Mouse (Mus musculus) left cerebral cortex, adult 18-20 months (tissue): ENCODE data around the gene Tmem120b. TPM values are rescaled to one million over a fixed set of nuclear protein-coding genes. Genes with fewer than 3 reads are reported as not detected.
"Not testable (repeated sequence)": the region's sequence is repeated elsewhere in the genome, so short reads cannot be mapped to it uniquely, and the experiment has no call there.

Experiments
- DNase-seq, 2 experiments: peaks; one replicate each; pipeline ENCODE4 v3.0.0; 2021 to 2022; ENCODE audit warnings: low spot score in 2 of 2, mixed read lengths in 1 of 2
- total RNA-seq, 2 experiments: library from RNA; stranded (reverse); gene quantifications; 2 replicates each; pipeline ENCODE4 v1.2.3; 2021

Tmem120b gene
- total RNA-seq, 2 experiments from 2014 or later: 13.2 to 13.8 TPM

DNA sequence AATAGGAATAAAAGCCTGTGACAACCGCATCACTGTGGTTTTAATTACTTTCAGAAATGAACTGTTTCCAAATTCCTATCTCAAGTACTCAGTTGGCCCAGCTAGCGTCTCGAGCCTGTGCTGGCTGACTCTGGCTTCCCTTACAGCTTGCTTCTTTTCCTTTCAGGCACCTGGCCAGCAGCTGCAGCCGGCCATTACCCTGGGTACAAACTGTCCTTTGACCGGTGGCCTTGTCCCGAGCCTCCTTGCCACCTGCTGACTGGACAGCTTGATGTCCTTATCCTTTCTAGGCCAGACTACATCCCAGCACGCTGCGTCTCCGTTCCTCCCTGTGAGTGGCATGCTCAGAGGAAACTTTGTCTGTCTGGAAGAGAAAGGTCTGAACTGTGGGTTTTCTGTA, 17.3 kb upstream of the Tmem120b start:
- DNase-seq: no peak

DNA sequence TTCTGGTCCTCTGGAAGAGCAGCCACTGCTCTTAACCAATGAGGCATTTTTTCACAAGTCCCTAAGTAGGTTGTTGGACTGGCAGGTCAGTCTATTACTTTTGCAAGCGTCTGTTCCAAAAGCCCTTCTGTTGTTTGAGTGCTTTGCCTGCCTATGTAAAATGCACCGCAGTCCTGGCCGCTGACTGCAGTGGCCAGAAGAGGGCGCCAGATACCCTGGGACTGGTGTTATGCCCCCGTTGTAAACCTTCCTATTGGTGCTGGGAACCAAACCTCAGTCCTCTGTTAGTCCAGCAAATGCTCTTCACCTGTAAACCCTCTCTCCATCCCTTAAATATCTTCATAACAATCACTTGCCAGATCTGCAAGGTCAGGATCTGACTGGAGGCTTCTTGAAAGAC, 16.5 kb upstream of the Tmem120b start:
- DNase-seq: no peak

DNA sequence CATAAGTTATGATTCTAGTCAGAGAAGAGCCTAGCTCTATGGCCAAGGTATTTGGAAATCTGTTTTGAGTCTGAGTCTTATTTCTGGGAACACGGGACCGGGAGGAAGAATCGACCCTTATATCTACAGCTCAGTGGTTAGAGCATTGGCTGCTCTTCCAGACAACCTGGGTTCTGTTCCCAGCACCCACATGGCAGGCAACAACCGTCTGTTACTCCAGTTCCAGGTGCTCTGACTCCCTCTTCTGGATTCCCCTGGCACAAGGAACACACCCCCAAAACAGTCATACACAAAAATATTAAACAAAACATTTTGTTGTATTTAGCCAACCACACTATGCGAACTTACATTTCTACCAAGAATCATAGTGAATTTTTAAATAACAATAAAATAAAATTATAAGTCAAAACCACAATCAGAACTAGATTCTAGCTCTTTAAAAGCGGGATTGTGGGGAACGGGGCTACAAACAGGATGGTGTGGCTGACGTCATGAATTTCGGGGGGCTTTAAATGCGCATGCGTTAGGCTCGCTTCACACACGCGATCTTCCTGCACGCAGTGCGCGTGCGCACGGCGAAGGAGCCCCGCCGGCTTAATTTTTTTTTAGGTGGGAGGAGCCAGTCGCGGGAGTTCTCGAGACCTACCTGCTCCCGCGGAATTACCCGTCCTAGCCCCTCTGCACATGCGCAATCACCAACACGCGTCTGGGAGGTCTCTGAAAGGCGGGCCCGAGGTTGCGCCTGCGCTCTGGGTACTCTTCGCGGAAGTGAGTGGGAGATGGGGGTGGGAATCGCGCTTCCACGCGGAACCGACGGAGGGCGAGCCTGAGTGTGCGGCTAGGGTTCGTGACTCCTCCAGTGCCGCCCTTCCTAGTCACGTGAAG, 10.6 kb upstream of the Tmem120b start:
- DNase-seq: peak; percentile 99

DNA sequence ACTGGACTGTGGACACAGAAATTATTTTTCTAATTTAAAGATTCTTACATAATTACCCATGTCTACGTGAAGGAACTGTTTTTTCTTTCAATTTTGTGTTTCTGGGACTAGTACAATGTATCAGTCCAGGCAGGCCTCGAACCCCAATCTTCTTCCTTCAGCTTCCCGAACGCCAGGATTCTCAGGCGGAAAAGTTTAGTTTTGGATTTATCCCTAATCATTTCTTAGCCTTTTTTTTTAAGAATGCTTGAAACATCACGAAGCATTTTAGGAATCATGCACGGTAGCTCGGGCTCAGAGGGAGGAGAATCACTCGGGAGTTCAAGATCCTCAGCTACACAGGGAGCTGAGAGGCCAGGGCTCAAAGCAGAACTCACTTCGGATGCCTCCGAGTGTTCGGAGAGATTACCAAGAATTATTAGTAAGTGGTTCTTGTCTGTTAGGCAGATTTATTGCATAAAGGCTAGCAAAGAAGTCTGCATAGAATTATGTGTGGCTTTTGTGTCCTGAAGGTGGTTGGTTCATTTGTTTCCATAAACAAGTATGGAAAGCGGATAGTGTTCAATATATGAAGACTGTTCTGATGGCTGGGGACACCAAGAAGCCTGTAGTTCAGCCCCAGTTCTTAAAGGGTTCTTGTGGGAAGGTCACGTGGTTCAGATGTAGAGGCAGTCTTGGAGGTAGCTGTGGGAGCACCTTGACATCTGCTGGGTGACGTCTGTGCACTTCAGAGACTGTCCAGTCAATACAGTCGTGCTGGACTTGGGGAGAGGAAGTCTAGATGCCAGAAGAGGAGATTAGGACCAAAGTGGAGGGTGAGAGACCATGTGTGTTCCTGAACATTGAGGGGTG, 9.7 kb upstream of the Tmem120b start:
- no peak for DNase-seq

DNA sequence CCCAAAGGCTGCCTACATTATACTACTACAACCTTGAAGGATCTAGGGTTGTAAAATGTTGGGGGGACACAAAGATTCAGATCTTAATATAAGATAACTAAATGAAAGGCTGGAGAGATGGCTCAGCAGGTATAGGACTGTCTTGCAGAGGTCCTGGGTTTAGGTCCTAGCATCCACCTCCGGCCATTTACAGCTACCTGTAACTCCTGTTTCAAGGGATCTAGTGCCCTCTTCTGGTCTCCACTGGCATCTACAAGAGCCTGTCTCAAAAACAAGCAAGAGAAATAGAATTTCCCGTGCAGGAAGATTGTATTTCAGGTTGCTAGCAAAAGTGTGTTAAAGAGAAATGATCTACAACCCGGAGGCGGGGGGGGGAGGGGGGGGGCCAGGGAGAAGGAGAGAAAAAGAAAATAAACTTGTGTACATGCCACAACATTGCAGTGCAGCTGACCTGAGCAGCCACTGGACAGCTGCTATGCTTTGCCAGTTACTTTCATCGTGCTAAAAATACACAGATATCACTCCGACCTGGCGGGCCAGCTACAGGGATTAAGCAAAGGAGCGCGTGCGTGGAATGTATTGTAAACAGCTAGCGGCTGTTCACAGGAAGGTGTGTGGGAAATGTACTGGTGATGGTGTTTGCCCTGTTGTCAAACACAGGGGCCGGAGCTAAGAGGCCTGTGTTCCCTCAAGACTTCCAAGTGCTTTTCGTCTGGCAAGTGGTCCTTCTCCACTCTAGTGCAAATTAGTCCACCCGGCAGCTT, 8.3 kb upstream of the Tmem120b start:
- DNase-seq: no peak

DNA sequence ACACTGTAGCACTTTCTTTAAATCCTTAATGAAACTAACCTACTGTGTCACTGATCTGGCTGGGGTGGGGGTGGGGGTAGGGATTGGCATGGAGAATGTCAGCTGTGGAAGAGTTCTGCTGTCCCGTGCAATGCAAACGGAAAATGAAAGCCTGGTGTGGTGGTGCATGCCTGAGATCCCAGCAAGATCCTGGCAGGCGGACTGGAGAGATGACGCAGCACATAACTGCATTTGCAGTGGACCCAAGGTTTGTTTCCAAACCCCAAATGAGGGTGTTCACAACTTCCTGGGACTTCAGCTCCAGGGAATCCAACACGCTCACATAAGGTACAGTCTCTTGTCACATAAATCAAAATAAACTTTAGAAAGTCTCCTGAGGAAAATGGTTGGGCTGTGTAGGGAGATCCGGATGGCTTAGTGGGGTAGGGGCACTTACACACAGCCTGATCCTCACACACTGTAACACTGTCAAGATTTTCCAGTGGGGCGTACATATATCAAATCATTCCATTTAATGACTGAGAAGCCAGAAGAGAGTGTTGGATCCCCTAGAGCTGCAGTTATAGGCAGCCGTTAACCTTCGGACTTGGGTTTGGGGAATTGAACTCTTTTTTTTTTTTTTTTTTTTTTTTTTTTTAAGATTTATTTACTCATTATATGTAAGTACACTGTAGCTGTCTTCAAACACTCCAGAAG, 7.4 kb upstream of the Tmem120b start:
- no peak for DNase-seq

DNA sequence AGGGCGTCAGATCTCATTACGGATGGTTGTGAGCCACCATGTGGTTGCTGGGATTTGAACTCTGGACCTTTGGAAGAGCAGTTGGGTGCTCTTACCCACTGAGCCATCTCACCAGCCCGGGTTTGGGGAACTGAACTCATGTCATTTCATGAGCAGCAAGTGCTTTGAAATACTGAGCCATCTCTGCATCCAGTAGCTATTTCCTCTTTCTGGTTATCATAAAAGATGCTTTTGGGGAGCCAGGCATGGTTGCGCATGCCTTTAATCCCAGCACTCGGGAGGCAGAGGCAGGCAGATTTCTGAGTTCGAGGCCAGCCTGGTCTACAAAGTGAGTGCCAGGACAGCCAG, 6.8 kb upstream of the Tmem120b start:
- not testable (repeated sequence) for DNase-seq

DNA sequence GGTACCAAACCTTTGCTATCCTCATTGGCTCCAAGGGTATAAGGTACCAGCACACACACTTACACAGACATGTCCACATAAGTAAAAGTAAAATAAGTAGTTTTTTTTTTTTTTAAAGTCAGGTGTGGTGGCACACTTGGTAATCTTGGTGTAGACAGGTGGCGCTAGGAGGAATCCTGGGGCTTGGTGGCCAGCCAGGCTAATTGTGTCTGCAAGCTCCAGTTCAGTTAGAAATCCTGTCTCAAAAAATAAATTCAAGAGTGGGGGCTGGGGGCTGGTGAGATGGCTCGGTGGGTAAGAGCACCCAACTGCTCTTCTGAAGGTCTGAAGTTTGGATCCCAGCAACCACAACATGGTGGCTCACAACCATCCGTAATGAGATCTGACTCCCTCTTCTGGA, 5.1 kb upstream of the Tmem120b start:
- no peak for DNase-seq

DNA sequence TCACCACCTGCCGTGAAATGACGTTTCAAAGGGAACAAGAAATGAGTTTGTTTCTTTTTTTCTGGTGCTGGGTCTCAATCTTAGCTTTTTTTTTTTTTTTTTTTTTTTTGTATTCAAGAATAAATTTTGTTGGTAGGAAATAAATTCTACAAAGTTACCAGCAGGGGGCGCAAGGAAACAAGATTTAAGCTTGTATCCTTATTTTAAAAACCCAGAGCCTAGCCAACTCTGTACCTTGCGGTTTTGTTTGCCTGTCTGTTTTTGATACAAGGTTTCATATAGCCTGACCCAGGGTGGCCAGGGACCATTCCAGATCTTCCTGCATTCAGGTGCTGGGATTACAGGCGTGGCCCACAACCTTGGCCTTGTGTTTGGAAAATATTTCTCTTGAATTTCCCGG, 4.0 kb upstream of the Tmem120b start:
- DNase-seq: peak; percentile 60 to 76

DNA sequence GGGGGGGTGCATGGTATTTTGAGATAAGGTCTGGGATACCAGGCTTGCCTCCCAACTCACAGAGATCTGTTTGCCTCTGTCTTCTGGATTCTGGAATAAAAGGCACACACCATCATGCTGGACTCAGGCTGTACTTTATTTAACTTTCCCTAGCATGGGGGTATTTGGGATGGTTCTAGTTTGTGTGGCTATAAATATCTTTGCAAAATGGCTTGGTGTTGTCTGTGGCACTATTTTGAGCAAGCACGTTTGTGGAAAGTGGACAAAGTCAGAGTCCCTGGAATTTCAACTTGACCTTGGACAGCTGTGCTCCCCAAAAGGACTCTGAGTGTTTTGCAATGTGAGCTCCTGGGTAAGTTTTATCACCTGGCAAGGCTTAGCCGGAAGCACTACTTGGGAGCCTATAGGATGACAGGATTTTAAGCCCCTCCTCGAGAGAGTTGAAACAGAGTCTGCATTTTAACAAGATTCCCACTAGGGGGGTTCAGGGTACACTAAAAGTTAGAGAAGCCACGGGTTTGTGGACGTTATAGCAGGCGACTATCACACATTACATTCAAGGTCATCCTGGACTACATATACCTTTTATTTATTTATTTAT, 720 bp upstream of the Tmem120b start:
- no peak for DNase-seq

DNA sequence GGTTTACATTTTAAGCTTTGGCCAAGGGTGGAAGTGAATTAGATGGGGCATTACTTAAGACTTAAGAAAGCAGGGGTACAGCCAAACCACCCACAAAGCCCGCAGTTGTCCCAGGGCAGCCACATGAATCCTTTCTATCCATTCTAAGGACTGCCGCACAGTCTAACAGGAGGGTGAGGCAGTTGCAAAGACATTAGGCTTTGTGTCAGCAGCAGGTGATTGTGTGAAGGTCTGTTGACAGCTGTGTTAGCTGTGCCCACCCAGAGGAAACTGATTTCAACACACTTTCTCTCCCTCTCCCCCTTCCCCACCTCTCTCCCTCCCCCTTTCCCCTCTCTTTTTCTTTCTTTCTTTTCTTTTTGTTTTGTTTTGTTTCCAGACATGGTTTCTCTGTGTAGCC, 499 bp downstream of the Tmem120b start:
- DNase-seq: no peak

DNA sequence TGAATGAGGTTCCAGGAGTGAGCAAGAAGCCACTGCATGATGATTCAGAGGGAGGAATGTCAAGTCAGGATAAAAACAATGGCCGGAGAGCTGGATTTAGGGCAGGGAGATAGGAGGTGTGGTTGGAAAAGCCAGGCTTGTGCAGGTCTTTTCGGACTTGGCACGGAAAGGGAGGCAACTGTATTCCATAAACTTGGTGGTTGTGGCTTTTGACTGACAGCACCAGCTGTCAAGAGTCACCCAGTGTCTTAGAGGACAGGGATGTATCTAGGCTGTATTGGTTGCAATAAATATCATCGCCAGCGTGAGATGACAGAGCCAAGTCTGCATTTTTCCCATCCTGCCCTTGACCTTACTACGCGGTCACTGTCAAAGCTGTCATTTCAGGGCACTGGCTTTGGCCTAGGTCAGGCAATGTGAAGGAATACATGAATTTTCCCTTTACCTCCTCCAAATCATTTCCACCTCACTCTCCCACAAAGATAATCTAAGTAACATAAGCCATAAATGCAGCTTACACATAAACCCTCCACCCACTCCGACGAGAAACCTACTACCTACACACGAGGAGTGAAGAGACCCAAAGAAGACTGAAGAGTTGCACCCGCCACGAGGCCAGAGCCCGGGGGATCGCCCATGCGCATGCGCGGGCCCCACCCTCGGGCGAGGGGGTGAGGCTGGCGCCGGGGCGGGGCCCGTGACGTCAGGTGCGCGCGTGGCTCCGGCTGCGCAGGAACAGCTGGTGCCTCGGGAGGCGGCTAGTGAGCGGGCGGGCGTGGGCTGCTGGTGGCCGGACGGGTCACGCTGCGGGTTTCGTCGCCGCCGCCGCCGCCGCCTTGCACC, 7.6 kb downstream of the Tmem120b start:
- DNase-seq: peak; percentile 93 to 94

DNA sequence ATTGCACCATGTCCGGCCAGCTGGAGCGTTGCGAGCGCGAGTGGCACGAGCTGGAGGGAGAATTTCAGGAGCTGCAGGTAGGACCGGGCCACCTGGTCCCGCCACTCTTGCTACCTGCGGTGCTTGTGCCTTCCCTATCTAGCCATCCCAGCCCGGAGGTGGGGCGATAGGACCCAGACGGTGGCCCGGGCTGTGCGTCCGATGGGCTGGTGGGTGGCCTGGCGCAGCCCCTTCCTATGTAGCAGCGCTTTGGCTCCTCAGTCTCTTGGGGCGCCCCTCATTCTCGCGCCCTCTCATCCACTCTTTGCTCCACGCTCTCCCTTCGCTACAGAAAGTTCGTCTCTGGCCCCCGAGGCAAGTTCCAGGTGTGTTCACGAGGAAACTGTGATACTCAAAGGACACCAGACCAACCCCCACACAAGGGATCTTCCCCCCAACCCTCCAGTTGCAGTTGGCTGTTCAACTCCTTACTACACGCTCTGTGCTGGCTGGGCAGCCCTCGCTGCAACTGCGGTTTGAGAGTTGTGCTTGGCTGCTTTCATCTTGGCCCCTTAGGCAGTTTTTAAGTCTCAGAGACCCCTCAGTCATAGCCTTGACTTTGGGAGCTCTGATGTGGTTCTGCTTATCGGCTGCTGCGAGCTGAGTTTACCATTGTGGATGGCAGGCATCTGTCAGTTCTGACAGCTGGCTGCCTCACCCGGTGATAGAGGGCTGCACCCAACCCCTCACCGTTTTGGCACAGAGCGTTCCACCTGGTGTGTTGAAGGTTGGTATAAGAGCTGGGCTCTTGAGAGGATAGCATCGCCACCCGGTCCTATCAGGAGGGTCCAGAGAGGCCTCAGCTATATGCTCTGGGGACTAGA, 8.4 kb downstream of the Tmem120b start:
- DNase-seq: no peak

DNA sequence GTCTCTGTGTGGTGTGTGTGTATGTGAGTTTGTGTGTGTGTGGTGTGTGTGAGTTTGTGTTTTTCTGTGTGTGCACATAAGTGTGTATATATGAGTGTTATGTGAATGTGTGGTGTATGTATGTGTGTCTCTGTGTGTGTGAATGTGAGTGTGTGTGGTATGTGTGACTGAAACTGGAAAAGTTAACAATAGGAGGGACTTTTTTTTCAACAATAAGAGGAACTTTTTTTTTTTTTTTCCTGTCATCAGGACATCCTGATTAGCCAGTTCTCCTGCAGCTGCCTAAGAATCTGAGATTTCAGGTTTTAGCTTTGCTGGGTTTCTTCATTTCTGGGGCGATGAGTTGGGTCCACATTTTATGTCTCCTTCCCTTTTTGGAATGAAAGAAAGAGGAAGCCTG, 11.4 kb downstream of the Tmem120b start:
- no peak for DNase-seq

DNA sequence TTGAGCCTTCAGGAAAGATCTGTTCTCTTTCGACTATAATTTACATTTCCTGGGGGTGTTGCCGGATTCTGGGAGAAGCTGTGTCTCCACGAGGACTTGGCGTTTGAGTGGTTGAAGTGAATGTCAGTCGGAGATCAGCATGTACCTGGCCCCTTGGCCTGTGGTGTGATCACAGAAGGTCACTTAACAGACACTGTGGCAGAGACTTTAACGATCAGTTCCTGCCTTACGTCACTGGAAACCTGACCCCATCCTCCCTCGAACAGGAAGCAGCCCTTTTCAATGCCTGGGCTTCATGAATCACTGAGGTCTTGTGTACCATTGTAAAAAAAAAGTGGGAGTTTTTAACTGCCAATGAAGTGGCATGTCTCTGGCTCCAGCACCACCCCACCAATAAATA, 11.8 kb downstream of the Tmem120b start:
- DNase-seq: no peak

DNA sequence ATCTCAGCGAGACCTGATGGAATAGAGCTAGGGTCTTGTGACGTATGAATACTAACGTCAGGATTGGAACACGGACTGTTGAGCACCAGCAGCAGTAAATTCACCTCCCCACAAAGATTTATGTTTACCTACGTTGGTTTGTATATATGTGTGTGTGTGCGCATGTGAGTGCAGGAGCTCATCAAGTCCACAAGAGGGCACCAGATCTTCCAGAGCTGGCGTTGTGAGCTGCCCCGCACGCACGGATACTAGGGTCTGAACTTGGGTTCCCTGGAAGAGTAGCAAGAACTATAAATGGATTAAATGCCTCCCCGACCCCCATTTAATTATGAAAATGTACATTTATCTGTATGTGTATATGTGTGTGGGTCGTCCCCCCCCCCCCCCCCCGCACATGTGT, 12.3 kb downstream of the Tmem120b start:
- no peak for DNase-seq

DNA sequence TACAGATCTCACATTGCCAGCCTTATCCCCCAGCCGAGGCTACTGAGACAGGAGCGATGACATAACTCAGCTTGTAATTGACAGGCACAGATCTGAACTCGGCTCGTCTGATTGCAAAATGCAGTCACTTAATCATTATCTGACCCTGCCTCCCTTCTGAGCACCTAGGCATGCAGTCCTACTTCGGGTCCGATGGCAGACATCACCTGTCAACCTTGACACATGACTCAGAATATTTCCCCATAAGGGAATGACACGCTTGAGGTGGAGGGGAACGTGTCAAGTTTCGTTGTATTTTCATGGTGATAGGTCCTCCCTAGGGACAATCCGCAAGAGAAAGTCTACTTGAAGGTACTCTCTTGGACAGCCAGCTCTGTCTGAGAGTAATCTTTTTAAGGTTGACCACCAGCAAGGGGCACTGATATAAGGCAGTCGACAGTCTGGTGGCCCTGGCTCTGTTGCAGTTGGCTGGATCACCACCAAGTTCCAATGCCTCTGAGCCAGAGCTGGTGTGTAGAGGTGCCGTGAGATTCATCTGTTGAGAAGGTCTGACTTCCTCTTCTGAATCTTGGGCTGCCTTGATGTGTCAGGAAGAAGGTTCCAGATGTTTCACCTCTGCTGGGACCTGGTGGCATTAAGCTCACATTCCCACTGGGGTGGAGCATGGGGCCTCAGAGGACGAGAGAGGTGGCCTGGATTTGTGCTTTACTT, 15.3 kb downstream of the Tmem120b start:
- no peak for DNase-seq

DNA sequence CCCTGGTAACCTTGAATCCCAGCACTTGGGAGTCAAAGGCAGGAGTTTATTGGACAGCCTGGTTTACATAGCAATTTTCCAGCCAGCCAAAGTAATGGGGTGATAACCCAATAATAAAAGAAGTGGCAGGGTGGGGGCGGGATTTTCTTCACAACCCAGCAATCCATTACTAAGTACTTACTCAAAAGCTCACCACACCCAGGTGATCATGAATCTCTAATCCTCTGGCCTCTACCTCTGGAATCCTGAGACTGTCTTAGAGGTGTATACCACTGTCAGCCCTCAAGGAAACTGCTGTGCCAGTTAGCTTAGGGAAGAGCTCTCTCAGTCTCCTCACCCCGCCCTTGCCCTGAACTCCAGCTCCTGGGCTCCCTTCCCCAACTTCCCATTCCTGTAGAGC, 18.3 kb downstream of the Tmem120b start:
- no peak for DNase-seq
